Mouse (Mus musculus) lung, adult 2 months (tissue): ENCODE results near the gene Cbx1. TPM values are rescaled to one million over a fixed set of nuclear protein-coding genes. Genes with fewer than 3 reads are reported as not detected.
A peak's percentile ranks its signal among the peaks of the same experiment; 100 is the strongest.

Experiments
- DNase-seq: peaks from one replicate; pipeline ENCODE4 v3.0.0; 2022
- H3K4me1 ChIP-seq: fragments of 200-500 bp; 2 replicates; pipeline ENCODE4 v1.6.1; 2011; ENCODE audit warnings: low read length; ENCODE audit not compliant: control insufficient read depth, insufficient read depth
- H3K4me3 ChIP-seq: fragments of 200-500 bp; replicated peaks from 2 replicates; pipeline ENCODE3; 2011; ENCODE audit warnings: low read depth, mild to moderate bottlenecking, control low read depth, low read length; ENCODE audit errors: extremely low read depth
- CTCF ChIP-seq: fragments of 200-500 bp; IDR thresholded peaks from 2 replicates; pipeline ENCODE4 v1.5.1; 2011; ENCODE audit warnings: mild to moderate bottlenecking, low read length, control low read depth; ENCODE audit not compliant: insufficient read depth
- POLR2A ChIP-seq: fragments of 200-500 bp; IDR thresholded peaks from 2 replicates; pipeline ENCODE4 v1.6.1; 2011; ENCODE audit warnings: low read depth, mild to moderate bottlenecking, control low read depth, low read length, borderline replicate concordance; ENCODE audit errors: extremely low read depth
- WGBS: fragments of 180-500 bp; shearing (Covaris S2); methylation state at CpG from one replicate; pipeline ENCODE4 v1.1.7; 2018; 5-methylcytosine and 5-hydroxymethylcytosine counted together
- polyA plus RNA-seq: library from polyadenylated mRNA; depleted of rRNA; stranded (reverse); fragments of >200 nt; gene quantifications from 2 replicates; pipeline ENCODE4 v1.2.3, GENCODE M21; 2012

The Cbx1 gene
- polyA plus RNA-seq, 1 experiment = 15.3 TPM

GRCm38 (mm10) chr11:96786731-96787450, 2.0 kb upstream of the Cbx1 start:
- no peak for DNase-seq
- Histone ChIP-seq H3K4me1 (peaks cover 6% of the 10 kb centered on the region), H3K4me3 (no peak overlapping the region)
- WGBS = 42% methylated on average over 9 of the region's 9 CpGs
- TF ChIP-seq POLR2A (no peak), CTCF (no peak)

GRCm38 (mm10) chr11:96789990-96790389, 1.1 kb downstream of the Cbx1 start:
- H3K4me1 ChIP-seq = peaks cover 6% of the 10 kb centered on the region
- no peak for DNase-seq
- TF ChIP-seq CTCF (no peak), POLR2A (no peak)
- H3K4me3 ChIP-seq = peak overlapping the region; percentile 78
- 10% methylated on average over 5 of the region's 5 CpGs for WGBS

- H3K4me3 ChIP-seq = no peak overlapping the region
- 14% methylated on average over 1 of the region's 1 CpGs for WGBS
- no peak for DNase-seq
- peaks cover 9% of the 10 kb centered on the region for H3K4me1 ChIP-seq
- TF ChIP-seq POLR2A (no peak), CTCF (no peak)
Measured at GRCm38 (mm10) chr11:96790681-96791080, 1.8 kb downstream of the Cbx1 start.

GRCm38 (mm10) chr11:96795491-96795890, 6.6 kb downstream of the Cbx1 start:
- WGBS = 84% methylated on average over 13 of the region's 13 CpGs
- Histone ChIP-seq H3K4me1 (peaks cover 6% of the 10 kb centered on the region; the same call in 1 of the 2 replicates), H3K4me3 (no peak overlapping the region)
- DNase-seq = no peak
- no peak for TF ChIP-seq POLR2A
- TF ChIP-seq CTCF = no peak

GRCm38 (mm10) chr11:96796081-96796480, 7.2 kb downstream of the Cbx1 start:
- TF ChIP-seq POLR2A = no peak
- TF ChIP-seq CTCF = no peak
- H3K4me3 ChIP-seq = no peak overlapping the region
- H3K4me1 ChIP-seq = 0 out of 2 replicates have a peak, but pooled peaks cover 3% of the 10 kb centered on the region
- DNase-seq = no peak
- WGBS = 77% methylated on average over 2 of the region's 2 CpGs

- Histone ChIP-seq H3K4me3 (no peak overlapping the region), H3K4me1 (0 out of 2 replicates have a peak, but pooled peaks cover 3% of the 10 kb centered on the region)
- TF ChIP-seq POLR2A = no peak
- 0 out of 2 replicates have a peak, but pooled peaks have one; percentile 9 for TF ChIP-seq CTCF
Measured at GRCm38 (mm10) chr11:96796586-96796985, 7.7 kb downstream of the Cbx1 start.

GRCm38 (mm10) chr11:96799511-96799910, 10.6 kb downstream of the Cbx1 start:
- H3K4me3 ChIP-seq = no peak overlapping the region
- H3K4me1 ChIP-seq = 0 out of 2 replicates have a peak, but pooled peaks cover 3% of the 10 kb centered on the region
- WGBS = 91% methylated on average over 2 of the region's 2 CpGs
- no peak for DNase-seq
- TF ChIP-seq CTCF = no peak
- no peak for TF ChIP-seq POLR2A

More at GRCm38 (mm10) chr11:96796586-96796985, 7.7 kb downstream of the Cbx1 start:
- no peak for DNase-seq
- WGBS = 16% methylated on average over 1 of the region's 1 CpGs

- WGBS = 80% methylated on average over 5 of the region's 5 CpGs
- Histone ChIP-seq H3K4me1 (no peaks in the 10 kb centered on the region), H3K4me3 (no peak overlapping the region)
- TF ChIP-seq CTCF (no peak), POLR2A (no peak)
- DNase-seq = no peak
Measured at GRCm38 (mm10) chr11:96805606-96806005, 16.7 kb downstream of the Cbx1 start.

- DNase-seq = no peak
- TF ChIP-seq POLR2A (no peak), CTCF (no peak)
- WGBS = 28% methylated on average over 1 of the region's 1 CpGs
- Histone ChIP-seq H3K4me1 (no peaks in the 10 kb centered on the region), H3K4me3 (no peak overlapping the region)
Measured at GRCm38 (mm10) chr11:96808066-96808465, 19.1 kb downstream of the Cbx1 start.
